Mouse (Mus musculus) thymus, adult 2 months (tissue): ENCODE results near the gene Bicra. TPM values are rescaled to one million over a fixed set of nuclear protein-coding genes. Genes with fewer than 3 reads are reported as not detected.

Source experiments
- DNase-seq: peaks from one replicate; pipeline ENCODE4 v3.0.0; 2021
- H3K27ac ChIP-seq: fragments of 200-500 bp; 2 replicates; pipeline ENCODE4 v1.5.1; 2012; ENCODE audit warnings: low read length, control low read depth; ENCODE audit not compliant: control insufficient read depth, insufficient read depth
- H3K27me3 ChIP-seq: fragments of 200-500 bp; 2 replicates; pipeline ENCODE4 v1.6.1; 2012; ENCODE audit warnings: mild to moderate bottlenecking, low read length, moderate library complexity, mixed read lengths; ENCODE audit not compliant: control insufficient read depth, insufficient read depth
- H3K36me3 ChIP-seq: fragments of 200-500 bp; 2 replicates; pipeline ENCODE4 v1.6.1; 2012; ENCODE audit warnings: mild to moderate bottlenecking, low read length, moderate library complexity; ENCODE audit not compliant: control insufficient read depth, insufficient read depth
- H3K4me1 ChIP-seq: fragments of 200-500 bp; replicated peaks from 2 replicates; pipeline ENCODE4 v1.6.1; 2012; ENCODE audit warnings: low read length; ENCODE audit not compliant: control insufficient read depth, insufficient read depth
- H3K4me3 ChIP-seq: fragments of 200-500 bp; 2 replicates; pipeline ENCODE4 v1.5.1; 2012; ENCODE audit warnings: mild to moderate bottlenecking, low read length, control low read depth, moderate library complexity; ENCODE audit not compliant: control insufficient read depth, insufficient read depth
- CTCF ChIP-seq: fragments of 200-500 bp; IDR thresholded peaks from 2 replicates; pipeline ENCODE4 v1.5.1; 2012; ENCODE audit warnings: mild to moderate bottlenecking, control low read depth, low read length, moderate library complexity, borderline replicate concordance; ENCODE audit not compliant: control insufficient read depth, poor library complexity, insufficient read depth; ENCODE audit errors: extremely low read depth
- POLR2A ChIP-seq: fragments of 200-500 bp; IDR thresholded peaks from 2 replicates; pipeline ENCODE4 v1.6.1; 2012; ENCODE audit warnings: mild to moderate bottlenecking, low read length, control low read depth, moderate library complexity; ENCODE audit not compliant: control insufficient read depth, poor library complexity, insufficient read depth; ENCODE audit errors: extremely low read depth
- WGBS: fragments of 180-500 bp; shearing (Covaris S2); methylation state at CpG from one replicate; pipeline ENCODE4 v1.1.7; 2018; 5-methylcytosine and 5-hydroxymethylcytosine counted together
- polyA plus RNA-seq: library from polyadenylated mRNA; depleted of rRNA; stranded (reverse); fragments of >200 nt; gene quantifications from 2 replicates; pipeline ENCODE4 v1.2.3, GENCODE M21; 2012

Bicra gene
- polyA plus RNA-seq, 1 experiment = 57.0 TPM

- DNase-seq = no peak
- TF ChIP-seq CTCF (no peak), POLR2A (no peak)
- no peak overlapping the region for H3K4me3 ChIP-seq
- H3K27me3 ChIP-seq = no peaks in the 10 kb centered on the region
- H3K4me1 ChIP-seq = peaks cover 34% of the 10 kb centered on the region
- H3K27ac ChIP-seq = no peak overlapping the region
- H3K36me3 ChIP-seq = no peaks in the 10 kb centered on the region
- WGBS = 94% methylated on average over 8 of the region's 8 CpGs
These were observed 33.1 kb downstream of the Bicra start for GRCm38 (mm10) chr7:16014521-16015175.

- Histone ChIP-seq H3K36me3 (no peaks in the 10 kb centered on the region), H3K27me3 (no peaks in the 10 kb centered on the region), H3K4me3 (no peak overlapping the region), H3K4me1 (peaks cover 29% of the 10 kb centered on the region), H3K27ac (no peak overlapping the region)
- 91% methylated on average over 5 of the region's 5 CpGs for WGBS
- no peak for DNase-seq
- no peak for TF ChIP-seq POLR2A
- no peak for TF ChIP-seq CTCF
These were observed 33.9 kb downstream of the Bicra start for GRCm38 (mm10) chr7:16013722-16014275.

- Histone ChIP-seq H3K4me3 (no peak overlapping the region), H3K4me1 (peaks cover 24% of the 10 kb centered on the region), H3K27ac (no peak overlapping the region), H3K36me3 (no peaks in the 10 kb centered on the region), H3K27me3 (no peaks in the 10 kb centered on the region)
- 63% methylated on average over 11 of the region's 11 CpGs for WGBS
- TF ChIP-seq CTCF (peak; percentile 77; the same call in 1 of the 2 replicates), POLR2A (no peak)
- DNase-seq = peak; percentile 56
These were observed 35.0 kb downstream of the Bicra start for GRCm38 (mm10) chr7:16012576-16013263.

GRCm38 (mm10) chr7:16011418-16012085 is 36.2 kb downstream of the Bicra start:
- TF ChIP-seq POLR2A = no peak
- no peak for TF ChIP-seq CTCF
- Histone ChIP-seq H3K27me3 (no peaks in the 10 kb centered on the region), H3K4me3 (no peak overlapping the region), H3K36me3 (no peaks in the 10 kb centered on the region), H3K4me1 (peaks cover 25% of the 10 kb centered on the region), H3K27ac (no peak overlapping the region; the same call in 1 of the 2 replicates)
- DNase-seq = no peak
- 17% methylated on average over 7 of the region's 7 CpGs for WGBS

DNA sequence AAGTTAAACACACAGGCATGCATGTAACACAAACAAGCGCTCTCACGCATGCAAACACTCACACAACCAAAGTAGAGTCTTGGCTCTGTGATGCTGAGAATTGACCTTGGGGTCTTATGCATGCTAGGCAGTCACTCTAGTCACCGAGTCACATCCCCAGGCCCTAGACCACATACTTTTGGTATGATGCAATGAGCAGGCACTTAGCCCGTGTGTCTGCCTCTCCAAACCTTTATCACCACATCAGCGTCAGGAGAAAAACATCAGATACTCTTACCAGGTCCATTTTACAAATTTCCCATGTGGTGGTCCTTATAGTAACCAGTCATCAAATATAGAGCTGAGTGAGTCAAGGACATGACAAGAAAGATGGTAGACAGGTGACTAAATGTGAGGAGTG is 37.1 kb downstream of the Bicra start:
- no peak overlapping the region for H3K4me3 ChIP-seq
- peaks cover 25% of the 10 kb centered on the region for H3K4me1 ChIP-seq
- TF ChIP-seq CTCF = no peak
- no peak for TF ChIP-seq POLR2A
- no peaks in the 10 kb centered on the region for H3K36me3 ChIP-seq
- 89% methylated on average over 5 of the region's 5 CpGs for WGBS
- no peaks in the 10 kb centered on the region for H3K27me3 ChIP-seq
- DNase-seq = no peak
- H3K27ac ChIP-seq = no peak overlapping the region

GRCm38 (mm10) chr7:16009636-16010035 is 38.1 kb downstream of the Bicra start:
- Histone ChIP-seq H3K27me3 (no peaks in the 10 kb centered on the region), H3K4me3 (no peak overlapping the region), H3K27ac (no peak overlapping the region), H3K4me1 (peaks cover 27% of the 10 kb centered on the region), H3K36me3 (no peaks in the 10 kb centered on the region)
- no peak for TF ChIP-seq CTCF
- no peak for TF ChIP-seq POLR2A
- no peak for DNase-seq
- WGBS = 88% methylated on average over 7 of the region's 7 CpGs
